Mouse (Mus musculus) mouse embryonic stem cell (cell line): ENCODE results near the gene Fmo4.

Source experiments
- in situ Hi-C, 2 experiments: fragments of 300-500 bp; cut with MboI; formaldehyde crosslinking; loops; 1 replicate in 1 of 2; 3 replicates in 1 of 2; pipeline ENCODE4 v1.14.3; 2019 to 2020; ENCODE audit warnings: low sequenced_read_pairs in 2 of 2, low pct_unique_long_range_greater_than_20kb in 1 of 2, mixed read lengths in 1 of 2; ENCODE audit not compliant: unreplicated experiment in 1 of 2

The Fmo4 gene

DNA sequence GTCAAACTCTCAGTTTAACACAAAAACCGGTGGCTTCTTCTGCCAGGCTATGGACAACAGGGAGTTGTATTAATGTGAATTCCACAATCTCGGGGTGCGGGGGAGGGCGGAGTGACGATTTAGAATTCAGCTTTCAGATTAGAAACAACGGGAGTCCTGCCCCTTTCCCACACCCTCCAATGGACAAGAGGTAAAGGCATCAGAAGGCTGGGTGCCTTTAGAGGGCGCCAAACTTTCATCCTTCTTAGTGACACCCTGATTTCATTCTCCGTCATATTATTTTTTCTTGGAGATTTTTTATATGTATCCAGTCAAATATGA is at the start of gene Fmo4:
Fmo4 (minus strand) TSS at position 137 of the 321 bp plus-strand sequence.
- in situ Hi-C loops, result no loop called here

DNA sequence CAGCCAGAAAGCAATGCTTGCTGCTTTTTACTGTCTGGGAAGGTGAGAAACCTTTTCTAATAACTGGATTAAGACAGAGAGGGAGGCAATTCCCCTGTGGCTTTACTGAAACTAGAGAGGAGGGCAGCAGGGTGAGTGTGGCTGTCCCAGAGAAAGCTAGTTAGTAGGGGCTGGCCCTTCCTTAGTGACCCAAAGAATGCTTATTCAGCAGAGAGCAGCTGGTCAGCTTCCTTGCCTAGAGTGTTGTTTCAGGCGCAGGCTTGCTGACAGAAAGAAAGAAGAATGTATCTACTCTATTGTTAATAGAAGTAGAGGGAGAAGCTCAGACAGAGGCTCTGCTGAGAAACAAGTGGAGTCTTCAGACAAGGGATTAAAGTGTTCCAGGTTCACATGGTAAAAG is 48.6 kb upstream of the Fmo4 start:
- in situ Hi-C loops, result no loop called here

DNA sequence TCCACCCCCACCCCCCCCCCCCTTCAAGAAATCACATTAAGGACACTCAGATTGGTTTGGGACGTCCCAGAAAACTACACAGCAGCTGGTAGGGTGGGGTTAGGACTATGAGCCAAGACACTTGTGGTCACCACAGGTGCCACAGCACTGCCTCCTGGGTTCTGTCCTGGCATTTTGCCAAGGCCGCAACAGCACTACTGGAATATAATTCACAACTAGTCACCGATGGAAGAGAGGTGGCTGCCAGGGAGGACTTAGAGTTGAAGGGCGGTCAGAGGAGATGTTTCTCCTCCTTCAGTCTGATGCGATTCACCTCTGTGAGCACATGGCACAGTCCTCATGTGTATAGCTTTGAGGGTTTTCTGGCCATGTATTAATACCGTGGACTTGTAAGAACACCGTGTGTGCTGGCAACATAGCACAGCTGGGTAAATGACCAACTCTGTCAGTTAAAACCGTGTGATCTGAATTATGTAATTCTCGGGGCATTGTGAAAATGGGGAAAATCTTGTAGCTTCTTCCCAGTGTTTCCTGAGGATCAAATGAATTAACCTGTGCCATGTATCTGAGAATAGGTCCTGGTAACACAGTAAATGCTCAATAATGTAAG is 46.3 kb upstream of the Fmo4 start:
- in situ Hi-C loops, result no loop called here

DNA sequence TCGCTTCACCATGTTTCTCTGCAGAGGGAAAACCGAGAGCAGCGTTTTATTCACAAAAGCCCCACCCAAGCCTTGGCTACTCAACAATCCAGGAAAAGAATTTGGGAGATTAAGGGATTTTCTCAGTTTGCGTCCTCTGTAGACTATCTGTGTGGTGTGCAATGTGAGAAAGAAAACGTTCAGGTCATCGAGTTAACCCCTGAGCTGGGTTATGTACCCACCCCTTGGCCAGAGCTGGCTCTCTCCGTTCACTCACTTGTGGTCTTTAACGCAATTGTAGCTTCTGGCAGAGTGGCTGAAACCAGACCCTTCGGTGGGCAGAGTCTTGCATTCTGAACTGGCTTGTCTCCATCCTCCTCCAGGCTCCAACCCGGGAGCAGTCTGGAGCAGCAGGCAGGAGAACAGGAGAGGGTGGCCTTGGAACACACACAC is 45.8 kb upstream of the Fmo4 start:
- in situ Hi-C loops, result no loop called here

DNA sequence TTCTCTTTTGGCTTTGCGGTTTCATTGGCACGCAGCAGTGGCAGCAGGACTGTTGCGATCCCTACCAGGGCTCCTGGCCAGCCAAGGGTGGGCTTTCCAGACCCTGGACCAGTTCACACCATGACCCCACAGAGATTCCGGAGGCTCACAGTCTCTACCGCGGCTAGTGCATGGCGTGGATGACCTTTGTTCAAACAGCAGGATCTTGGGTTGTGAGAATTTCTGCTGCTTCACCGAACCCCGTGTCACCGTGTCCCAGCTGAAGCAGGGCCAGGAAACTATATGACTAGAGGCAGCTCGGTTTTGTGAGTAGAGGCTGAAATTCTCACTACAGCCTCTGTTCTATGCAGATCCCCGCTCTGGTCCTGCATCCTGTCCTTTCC is 45.0 kb upstream of the Fmo4 start:
- in situ Hi-C loops, result no loop called here

DNA sequence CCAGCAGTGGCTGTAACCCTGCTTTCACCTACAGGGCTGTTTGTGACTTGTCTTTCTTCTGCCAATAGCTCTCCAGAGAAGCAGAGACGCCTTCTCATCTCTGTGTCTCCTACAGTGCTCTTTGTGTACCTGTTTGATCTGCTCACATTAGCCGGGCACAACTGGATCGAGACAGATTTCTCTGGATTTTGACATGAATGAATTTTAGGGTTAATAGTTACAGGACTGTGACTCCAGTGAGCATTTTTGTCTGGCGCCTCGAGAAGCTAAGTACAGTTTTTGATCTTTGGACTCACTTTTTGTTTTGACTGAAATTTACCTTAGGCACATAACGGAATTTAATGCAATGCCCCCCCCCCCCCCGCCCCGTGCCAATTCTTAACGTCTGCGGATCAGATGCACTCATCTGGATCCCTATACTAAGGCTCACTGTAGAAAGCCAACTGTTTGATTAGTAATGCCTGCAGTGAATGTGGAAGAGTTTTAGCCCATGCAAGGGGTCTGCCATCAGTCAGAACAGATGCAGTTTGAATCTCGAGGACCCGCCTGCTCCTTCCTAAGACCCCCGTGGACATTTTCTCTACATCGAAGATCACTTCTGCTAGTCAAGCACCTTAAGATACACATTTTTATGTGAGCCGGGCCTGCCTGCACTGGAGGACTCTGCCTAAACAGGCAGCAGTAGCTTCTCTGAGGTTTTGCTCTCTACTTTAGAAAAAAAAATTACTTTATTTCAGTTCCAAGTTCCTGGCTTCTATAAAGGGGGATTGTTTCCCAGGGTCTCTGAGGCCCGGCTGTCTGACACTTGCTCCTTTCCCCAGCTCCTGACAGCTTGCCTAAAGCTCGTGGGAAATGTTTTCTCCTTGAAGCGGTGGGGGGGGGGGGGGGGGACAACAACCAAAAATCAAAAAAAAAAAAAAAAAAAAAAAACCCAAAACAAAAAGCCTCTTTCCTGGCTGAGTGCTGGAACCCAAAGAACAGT is 44.3 kb upstream of the Fmo4 start:
- in situ Hi-C loops, result no loop called here

DNA sequence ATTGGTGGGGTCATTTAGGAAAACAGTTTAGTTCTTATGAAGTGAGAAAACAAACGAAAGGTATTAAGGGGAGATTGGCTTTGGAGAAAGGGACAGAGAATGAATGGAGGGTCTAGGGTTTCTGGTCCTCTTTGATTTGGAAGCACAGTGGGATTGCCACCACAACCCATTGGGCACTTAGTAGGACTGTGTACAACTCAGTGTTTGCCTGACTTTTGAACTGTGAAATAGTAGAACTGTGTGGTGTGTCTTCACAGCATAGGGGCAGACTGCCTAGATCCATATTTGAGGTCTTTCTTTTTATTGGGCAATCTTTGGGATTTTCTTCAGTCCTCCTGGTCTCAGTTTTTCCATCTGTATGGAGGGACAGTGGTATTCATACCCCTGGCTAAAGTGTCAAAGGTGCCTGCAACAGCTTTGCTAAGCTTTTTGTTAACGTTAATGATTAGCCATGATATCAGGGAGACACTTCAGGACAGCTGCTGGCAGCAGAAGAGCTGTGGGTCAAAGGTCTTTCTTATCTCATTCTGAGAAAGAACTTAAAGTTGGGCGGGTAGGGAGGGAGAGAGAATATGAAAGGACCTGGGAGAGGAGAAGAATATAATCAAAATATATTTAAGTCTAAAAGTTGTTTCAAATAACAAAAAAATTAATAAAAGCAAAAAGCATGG is 40.2 kb upstream of the Fmo4 start:
- in situ Hi-C loops, result no loop called here

DNA sequence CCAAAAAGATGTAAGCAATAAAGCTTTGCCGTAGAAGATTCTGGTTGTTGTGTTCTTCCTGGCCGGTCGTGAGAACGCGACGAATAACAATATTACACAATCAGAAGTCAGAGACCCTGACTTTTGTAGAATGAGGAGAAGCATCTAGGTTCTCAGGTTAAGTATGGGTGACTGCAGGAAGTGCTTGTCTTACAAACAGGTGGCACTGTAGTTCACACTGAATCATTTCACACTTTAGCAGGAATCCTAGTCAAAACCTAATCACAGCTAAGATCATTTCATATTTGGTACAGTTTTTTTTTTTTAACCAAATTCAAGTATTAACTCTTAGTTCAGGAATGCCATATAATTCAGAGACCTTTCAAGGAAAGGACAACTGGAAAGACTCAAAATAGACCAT is 33.8 kb upstream of the Fmo4 start:
- in situ Hi-C loops, result no loop called here

DNA sequence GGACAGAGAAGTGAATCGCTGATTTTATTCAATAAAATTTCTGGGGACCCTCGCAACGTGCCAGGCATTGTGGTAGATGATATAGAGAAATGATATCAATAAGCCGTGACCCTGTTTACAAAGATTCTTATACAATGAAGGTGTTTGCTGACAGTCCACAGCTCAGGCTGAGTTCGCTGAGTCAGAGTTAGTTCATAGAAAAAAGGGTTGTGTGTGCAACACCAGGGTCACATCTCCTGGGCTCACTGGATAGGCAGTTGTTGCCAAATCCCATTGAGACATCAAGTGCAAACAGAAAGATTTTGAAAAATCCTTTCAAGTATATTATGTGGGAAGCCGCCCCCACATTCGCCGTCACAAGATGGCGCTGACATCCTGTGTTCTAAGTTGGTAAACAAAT is 26.4 kb upstream of the Fmo4 start:
- in situ Hi-C loops, result no loop called here

DNA sequence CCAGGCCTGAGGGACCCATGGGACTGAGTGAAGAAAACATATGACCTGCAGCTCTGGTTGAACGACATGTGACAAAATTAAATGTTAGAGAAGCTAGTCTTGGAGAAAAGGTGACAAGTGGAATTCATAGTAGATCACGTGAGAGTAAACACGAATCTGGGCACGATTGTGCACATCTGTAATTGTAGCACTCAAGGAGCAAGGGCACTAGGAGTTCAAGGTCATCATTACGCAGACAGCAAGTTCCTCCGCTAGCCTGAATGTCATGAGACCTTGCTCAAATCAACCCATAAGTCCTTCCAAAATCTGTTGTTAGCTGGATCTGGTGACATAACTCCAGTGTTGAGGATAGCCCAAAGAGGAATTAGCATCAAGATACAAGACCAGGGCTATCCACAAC is 25.2 kb upstream of the Fmo4 start:
- in situ Hi-C loops, result no loop called here

DNA sequence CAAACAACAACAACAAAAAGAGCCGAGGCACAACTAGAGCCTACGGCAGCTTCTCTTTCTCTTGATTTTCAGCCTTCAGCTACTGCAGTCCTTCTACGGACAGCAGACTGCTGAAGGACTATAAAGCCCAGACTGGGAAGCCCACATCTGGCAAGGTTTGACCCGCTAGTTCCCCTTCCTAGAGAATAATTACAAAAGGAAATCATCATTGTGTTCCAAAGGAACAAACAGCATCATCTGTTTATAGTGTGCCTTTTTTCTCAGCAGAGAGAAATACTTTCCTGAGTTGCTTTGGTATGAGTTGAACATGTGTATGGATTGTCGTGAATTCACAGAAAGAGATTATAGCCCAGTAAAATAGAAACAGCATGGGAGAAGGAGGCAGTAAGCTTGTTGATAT is 20.6 kb upstream of the Fmo4 start:
- in situ Hi-C loops, result no loop called here

DNA sequence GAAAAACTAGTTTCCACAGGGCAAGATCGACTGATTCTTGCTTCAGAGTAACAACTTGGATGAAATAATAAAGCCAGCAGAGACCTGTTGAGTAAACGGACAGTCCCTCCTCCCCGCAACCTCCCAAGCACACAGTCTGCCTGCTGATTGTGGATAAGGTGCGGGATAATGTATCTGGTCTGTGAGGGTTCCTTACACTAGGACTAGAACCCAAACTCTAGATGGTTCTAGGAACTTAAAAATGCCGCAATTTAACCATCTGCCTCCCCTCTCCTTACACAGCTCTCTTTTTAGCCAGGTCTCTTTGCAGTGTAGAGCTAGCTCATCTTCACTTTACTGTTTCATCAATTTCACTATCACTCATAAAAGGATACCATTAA is 18.8 kb upstream of the Fmo4 start:
- in situ Hi-C loops, result no loop called here

DNA sequence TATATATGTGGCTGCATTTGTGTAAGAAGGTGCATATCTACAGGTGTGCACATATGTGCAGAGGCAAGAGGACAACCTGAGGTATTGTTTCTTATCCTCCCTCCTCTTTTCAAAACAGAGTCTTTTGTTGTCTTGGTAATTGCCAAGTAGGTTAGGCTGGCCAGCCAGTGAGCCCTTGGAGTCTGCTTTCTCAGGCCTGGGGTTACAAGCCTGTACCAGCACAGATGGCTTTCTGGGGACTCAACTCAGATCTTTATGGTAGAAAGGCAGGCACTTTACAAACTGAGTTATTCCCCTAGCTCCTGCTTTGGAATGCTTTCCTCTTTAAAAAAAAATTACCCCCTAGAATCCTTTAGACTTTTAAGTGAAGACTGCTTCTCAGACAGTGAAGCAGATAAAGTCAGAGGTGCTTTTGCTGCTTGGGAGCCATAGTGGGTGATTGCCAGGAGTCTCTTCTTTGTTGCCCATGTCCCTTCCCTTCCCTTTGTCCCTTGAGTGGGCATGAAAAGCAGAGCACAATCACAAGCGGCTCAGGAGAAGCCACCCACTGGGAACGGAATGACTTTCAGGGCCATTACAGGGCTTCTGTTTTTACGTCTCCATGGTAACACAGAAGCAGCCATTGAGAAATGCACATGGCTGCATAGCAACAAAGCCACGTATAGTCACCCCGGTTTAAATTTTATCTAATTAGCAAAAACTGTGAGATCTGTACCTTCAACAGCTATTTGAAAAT is 18.2 kb upstream of the Fmo4 start:
- in situ Hi-C loops, result no loop called here

DNA sequence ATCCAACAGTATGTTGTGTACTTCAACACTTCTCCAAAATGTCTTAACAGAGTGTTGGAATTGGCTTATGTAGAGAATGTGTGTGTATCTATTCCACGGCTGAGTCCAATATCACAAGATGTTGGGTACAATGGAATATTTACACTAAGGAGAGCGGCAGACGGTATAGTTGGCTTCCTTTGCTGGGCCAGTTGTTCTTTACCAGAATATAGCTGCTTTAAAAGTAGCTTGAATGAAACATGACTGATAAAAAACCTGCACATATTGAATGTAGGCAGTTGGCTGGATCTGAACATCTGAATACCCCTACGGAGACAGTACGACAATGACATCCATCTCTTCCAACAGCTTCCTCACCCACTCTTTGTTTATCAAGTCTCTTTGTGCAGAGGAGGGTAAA is 5.5 kb upstream of the Fmo4 start:
- in situ Hi-C loops, result no loop called here

DNA sequence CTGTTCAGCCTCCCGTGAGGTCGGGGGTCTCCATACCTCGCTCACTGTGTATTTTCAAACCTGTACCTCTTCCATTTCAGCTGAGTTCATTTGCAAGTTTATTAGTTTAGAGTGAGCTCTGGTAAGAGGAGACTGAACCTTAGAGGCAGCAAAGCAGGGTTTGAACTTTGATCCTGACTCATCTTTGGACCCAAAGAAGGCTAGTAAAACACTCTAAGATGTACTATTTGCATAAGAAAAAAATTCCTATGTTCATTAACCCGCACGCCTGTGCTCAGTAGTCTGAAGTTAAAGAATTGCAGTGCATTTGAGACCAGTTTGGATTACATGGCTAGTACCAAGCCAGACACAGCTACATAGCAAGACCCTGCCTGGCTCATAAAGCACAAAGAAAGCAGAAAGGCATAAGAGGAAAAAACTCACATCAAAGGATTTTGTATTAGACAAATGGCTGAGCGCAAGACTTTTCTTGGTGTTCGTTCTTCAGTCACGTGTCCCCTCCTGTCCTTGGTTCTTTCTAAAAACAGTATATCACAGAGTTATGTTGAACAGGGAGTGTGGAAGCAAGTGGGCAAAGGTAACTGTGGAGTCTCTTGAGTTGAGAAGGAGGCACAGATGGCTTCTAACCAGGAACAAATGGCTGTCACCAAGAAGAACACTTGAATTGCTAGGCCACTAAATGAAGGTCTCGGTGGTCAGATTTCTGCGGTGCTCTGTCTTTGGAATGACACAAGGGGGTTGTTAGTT is 1.8 kb upstream of the Fmo4 start:
- in situ Hi-C loops, result no loop called here

DNA sequence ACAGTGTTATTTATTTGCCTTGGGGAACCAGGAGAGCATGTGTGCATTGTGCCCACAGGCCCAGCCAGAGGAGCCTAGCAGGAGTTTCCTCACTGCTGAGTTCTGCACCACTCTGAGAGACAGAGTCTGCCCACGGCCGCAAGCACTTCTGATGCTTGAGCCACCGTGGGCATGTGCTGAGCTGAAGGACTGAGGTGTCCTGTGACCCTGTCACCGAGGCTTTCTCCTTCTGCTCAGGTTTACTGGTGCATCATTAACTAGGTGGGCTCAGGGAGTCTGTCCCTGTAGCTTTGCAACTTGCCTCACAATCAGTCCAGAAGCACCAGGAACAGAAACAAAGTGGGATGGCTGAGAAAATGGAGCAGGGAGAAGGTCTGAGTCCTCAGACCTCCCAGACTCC is 1.2 kb upstream of the Fmo4 start:
- in situ Hi-C loops, result no loop called here

DNA sequence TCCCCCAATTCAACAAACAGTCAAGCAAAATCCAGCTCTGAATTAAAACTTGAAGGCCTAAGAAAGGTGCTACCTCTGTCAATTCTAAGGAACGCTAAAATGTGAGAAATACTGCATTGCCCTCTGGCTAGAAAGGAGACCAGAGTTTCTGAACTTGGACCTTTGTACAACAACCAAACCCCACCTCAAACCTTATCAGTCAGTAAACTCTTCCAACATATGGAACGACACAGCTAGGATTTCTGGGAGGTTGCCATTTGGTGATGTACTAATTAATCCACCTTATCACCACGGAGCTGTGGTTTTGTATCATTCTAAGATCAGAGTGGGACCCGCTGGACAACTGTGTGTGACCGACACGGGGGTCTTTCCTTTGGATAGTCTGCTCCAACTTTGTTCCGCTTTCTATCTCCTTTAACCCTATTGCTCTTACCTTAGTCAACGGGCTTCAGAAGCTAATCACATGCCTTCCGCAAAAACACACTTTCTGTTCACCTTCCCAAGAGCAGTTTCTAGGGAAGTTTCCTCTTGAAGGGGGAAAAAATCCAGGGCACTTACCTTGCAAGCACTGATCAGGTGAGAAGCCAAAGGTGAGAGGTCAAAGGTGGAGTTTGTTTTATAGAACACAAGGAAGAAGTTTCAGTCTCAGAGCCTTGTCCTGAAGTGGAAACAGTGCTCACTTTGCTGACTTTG is 483 bp downstream of the Fmo4 start:
- in situ Hi-C loops, result no loop called here

DNA sequence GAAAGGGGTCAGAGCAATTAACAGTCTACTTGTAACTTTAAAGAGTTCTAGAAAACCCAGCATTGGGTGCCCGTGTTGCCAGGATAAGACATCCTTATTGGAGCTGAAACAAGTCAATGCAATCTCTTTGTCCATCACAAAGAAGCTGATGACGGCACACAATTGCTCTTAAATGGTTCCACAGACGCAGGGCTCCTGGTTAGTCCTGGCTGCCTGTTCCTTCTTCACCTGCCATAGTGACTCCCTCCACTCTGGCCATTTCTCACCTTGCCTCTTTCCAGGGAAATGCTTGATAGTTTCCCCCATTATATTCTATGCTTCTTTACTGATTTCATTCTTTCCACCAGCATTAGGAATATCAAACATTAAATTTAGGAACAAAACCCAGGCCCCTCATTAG is 5.2 kb downstream of the Fmo4 start:
- in situ Hi-C loops, result no loop called here
